Comparison of ENCODE assay signal across 8 mouse cellular contexts in the genomic region with DNA sequence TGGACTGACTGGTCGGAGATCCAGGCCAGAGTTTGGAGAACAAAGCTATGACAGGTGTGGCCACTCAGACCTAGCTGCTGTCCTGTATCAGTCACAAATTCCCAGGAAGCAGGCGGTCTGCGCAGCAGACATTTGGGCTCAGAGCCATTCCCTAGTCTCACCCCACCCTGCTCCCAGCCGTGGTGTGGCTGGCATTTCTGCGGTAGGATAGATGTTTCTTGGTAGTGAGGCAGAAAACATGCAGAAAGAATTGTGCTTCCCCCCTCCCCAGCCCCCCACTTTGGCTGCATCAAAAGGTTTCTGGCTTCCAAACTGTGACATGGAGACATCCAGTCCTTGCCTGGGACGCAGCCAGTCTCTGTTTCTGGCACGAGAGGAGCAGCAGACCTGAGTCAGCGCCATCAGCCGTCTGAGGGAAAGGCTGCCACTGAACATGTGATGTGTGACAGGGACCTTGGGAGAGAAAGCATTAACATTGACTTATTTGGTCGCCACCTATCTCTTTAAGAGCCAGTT.
DNase-seq lines count a peak whose midpoint lies in the region; ATAC-seq and TF ChIP-seq lines count a peak whose summit lies in the region.

No protein-coding gene starts in this region.

- TF ChIP-seq CTCF in forebrain, postnatal 0 days (IDR thresholded peaks at IDR 0.05; ENCODE audit: low read depth): 0 out of 2 replicates have a peak, but pooled peaks have one; percentile 2

- no peak for ATAC-seq in midbrain, embryonic 14.5 days (ENCODE audit: low FRiP score, low TSS enrichment)
- no peak for ATAC-seq in midbrain, embryonic 11.5 days (ENCODE audit: low FRiP score)
- ATAC-seq in forebrain, postnatal 0 days: peak; percentile 85
- peak; percentile 62; the same call in 1 of the 2 replicates for ATAC-seq in hindbrain, embryonic 14.5 days (ENCODE audit: low FRiP score)

- no peaks in the 10 kb centered on the region for H3K9me3 ChIP-seq in midbrain, embryonic 14.5 days (ENCODE audit: control insufficient read depth, low read length)
- no peaks in the 10 kb centered on the region for H3K9me3 ChIP-seq in midbrain, embryonic 11.5 days (ENCODE audit: control insufficient read depth, low read length)
- H3K9me3 ChIP-seq in forebrain, postnatal 0 days (ENCODE audit: low read length): no peaks in the 10 kb centered on the region
- no peaks in the 10 kb centered on the region for H3K9me3 ChIP-seq in hindbrain, embryonic 14.5 days (ENCODE audit: control insufficient read depth, low read length)

- H3K4me2 ChIP-seq in midbrain, embryonic 14.5 days (ENCODE audit: low read length): no peak overlapping the region
- no peak overlapping the region for H3K4me2 ChIP-seq in midbrain, embryonic 11.5 days
- H3K4me2 ChIP-seq in forebrain, postnatal 0 days (ENCODE audit: low read depth): no peak overlapping the region
- H3K4me2 ChIP-seq in hindbrain, embryonic 14.5 days (replicated peaks): no peak overlapping the region

- H3K4me1 ChIP-seq in midbrain, embryonic 14.5 days (ENCODE audit: control insufficient read depth, insufficient read depth, low read length): no peaks in the 10 kb centered on the region; the same call in 1 of the 2 replicates
- H3K4me1 ChIP-seq in midbrain, embryonic 11.5 days (ENCODE audit: control insufficient read depth, insufficient read depth, low read length): peaks cover 6% of the 10 kb centered on the region
- 0 out of 2 replicates have a peak, but pooled peaks cover 4% of the 10 kb centered on the region for H3K4me1 ChIP-seq in forebrain, postnatal 0 days (ENCODE audit: insufficient read depth)
- H3K4me1 ChIP-seq in hindbrain, embryonic 14.5 days (replicated peaks; ENCODE audit: control insufficient read depth, insufficient read depth, low read length): 0 out of 2 replicates have a peak, but pooled peaks cover 7% of the 10 kb centered on the region

- peaks cover 72% of the 10 kb centered on the region for H3K27me3 ChIP-seq in midbrain, embryonic 14.5 days (ENCODE audit: control insufficient read depth, insufficient read depth, low read length)
- H3K27me3 ChIP-seq in midbrain, embryonic 11.5 days (ENCODE audit: control insufficient read depth, insufficient read depth, low read length): peaks cover 82% of the 10 kb centered on the region
- H3K27me3 ChIP-seq in forebrain, postnatal 0 days (ENCODE audit: insufficient read depth, low read length): peaks cover 5% of the 10 kb centered on the region
- H3K27me3 ChIP-seq in hindbrain, embryonic 14.5 days (ENCODE audit: control insufficient read depth, insufficient read depth, low read length): peaks cover 83% of the 10 kb centered on the region

- peak; percentile 51 for DNase-seq in midbrain, embryonic 14.5 days
- DNase-seq in midbrain, embryonic 11.5 days (ENCODE audit: low spot score, missing footprints): no peak
- DNase-seq in adrenal gland, postnatal 25 days: peak; percentile 77
- DNase-seq in forebrain, postnatal 0 days: peak; percentile 84
- DNase-seq in hindbrain, embryonic 14.5 days (ENCODE audit: low spot score): no peak
- DNase-seq in T-cell, adult 2 months (ENCODE audit: low spot score): no peak
- no peak for DNase-seq in thymus, adult 18-20 months
- no peak for DNase-seq in kidney, adult 8-10 months

- H3K27ac ChIP-seq in midbrain, embryonic 14.5 days (replicated peaks; ENCODE audit: low read depth, low read length): no peak overlapping the region
- H3K27ac ChIP-seq in midbrain, embryonic 11.5 days (ENCODE audit: low read depth, low read length): no peak overlapping the region
- peak overlapping the region; percentile 29; the same call in 1 of the 2 replicates for H3K27ac ChIP-seq in forebrain, postnatal 0 days (ENCODE audit: low read depth, low read length)
- H3K27ac ChIP-seq in hindbrain, embryonic 14.5 days: no peak overlapping the region

- no peak overlapping the region for H3K9ac ChIP-seq in midbrain, embryonic 14.5 days (replicated peaks; ENCODE audit: low read length)
- no peak overlapping the region for H3K9ac ChIP-seq in midbrain, embryonic 11.5 days (ENCODE audit: low read length)
- H3K9ac ChIP-seq in forebrain, postnatal 0 days: no peak overlapping the region
- no peak overlapping the region for H3K9ac ChIP-seq in hindbrain, embryonic 14.5 days

- H3K4me3 ChIP-seq in midbrain, embryonic 14.5 days (replicated peaks; ENCODE audit: low read depth, low read length): no peak overlapping the region
- H3K4me3 ChIP-seq in midbrain, embryonic 11.5 days (ENCODE audit: low read depth, low read length): no peak overlapping the region
- H3K4me3 ChIP-seq in forebrain, postnatal 0 days (ENCODE audit: low read depth, low read length): no peak overlapping the region
- H3K4me3 ChIP-seq in hindbrain, embryonic 14.5 days (replicated peaks; ENCODE audit: low read length): no peak overlapping the region

- 70% methylated on average over 10 of the region's 10 CpGs for WGBS in midbrain, embryonic 14.5 days
- 79% methylated on average over 10 of the region's 10 CpGs for WGBS in midbrain, embryonic 11.5 days
- 35% methylated on average over 10 of the region's 10 CpGs for WGBS in forebrain, postnatal 0 days
- 62% methylated on average over 10 of the region's 10 CpGs for WGBS in hindbrain, embryonic 14.5 days

- no peaks in the 10 kb centered on the region for H3K36me3 ChIP-seq in midbrain, embryonic 14.5 days (ENCODE audit: control insufficient read depth, insufficient read depth, low read length)
- no peaks in the 10 kb centered on the region for H3K36me3 ChIP-seq in midbrain, embryonic 11.5 days (ENCODE audit: control insufficient read depth, insufficient read depth, low read length)
- H3K36me3 ChIP-seq in forebrain, postnatal 0 days (ENCODE audit: insufficient read depth): no peaks in the 10 kb centered on the region
- no peaks in the 10 kb centered on the region for H3K36me3 ChIP-seq in hindbrain, embryonic 14.5 days (replicated peaks; ENCODE audit: control insufficient read depth, insufficient read depth)

Comparison
In these comparisons a context has a peak if more than half of its experiments do, and no peak if none do; other contexts are left out.
1. DNase-seq: peak in midbrain, embryonic 14.5 days (single experiment), adrenal gland, postnatal 25 days (single experiment) and forebrain, postnatal 0 days (single experiment); none in midbrain, embryonic 11.5 days (single experiment), hindbrain, embryonic 14.5 days (single experiment), T-cell, adult 2 months (single experiment), thymus, adult 18-20 months (0 of 2) and kidney, adult 8-10 months (0 of 2).
2. ATAC-seq: peak in forebrain, postnatal 0 days (single experiment) and hindbrain, embryonic 14.5 days (single experiment); none in midbrain, embryonic 14.5 days (single experiment) and midbrain, embryonic 11.5 days (single experiment).